Mouse (Mus musculus): ENCODE data around the gene Neurod1. TPM values are rescaled to one million over a fixed set of nuclear protein-coding genes. Genes with fewer than 3 reads are reported as not detected.
A peak's percentile ranks its signal among the peaks of the same experiment; 100 is the strongest.

Neurod1 gene
- polyA plus RNA-seq (2014; fragmentation: Nextera tagmentation; extraction: Ambion mirVana) = 4.2 and 5.0 TPM in 2 replicates

DNA sequence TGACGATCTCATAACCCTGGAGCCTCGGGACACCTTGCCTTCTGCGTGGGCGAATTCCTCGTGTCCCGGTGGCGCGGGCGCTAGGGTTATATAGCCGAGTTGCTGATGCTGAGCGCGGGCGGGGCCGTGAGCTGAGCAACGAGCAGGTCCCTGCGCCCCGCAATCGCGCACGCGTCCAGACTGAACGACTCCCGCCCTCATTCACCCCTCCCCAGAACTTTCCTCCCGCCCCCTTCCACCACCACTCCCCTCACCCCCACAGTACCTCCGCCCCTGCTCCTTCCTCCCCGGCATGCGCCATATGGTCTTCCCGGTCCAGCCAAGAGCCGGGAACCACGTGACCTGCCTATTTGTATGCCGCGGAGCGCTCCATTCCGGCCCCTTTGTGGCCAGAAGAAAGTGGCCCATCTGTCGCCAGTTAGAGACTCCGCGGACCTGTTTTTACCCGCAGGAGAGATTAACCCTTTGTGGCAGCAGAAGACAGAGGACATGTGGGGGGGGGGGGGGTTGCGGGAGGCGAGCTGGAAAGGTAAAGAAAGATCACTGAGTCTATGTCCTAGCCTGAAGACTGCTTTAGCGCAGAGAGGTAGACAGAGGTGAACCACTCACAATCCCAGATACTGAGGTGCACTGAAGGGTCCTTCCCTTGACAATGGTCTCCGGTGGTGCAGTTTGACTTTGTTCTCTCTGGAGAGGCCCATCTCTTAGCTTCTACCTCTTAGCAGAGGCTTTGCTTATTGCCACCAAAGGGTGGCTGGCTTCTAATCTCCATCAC is at the start of gene Neurod1, which contains the start of gene Cerkl:
Gene Neurod1, minus strand, starts transcription at position 177 of the 775 bp plus-strand sequence.
Gene Cerkl, minus strand, starts transcription at position 211 of the 775 bp plus-strand sequence.
- Histone ChIP-seq H3K4me2 (ENCODE audit: low read depth, low read length) (peak within 1 kb of the TSS; percentile 55), H3K36me3 (ENCODE audit: control insufficient read depth, insufficient read depth, low read length) (no peaks in the 10 kb centered on the region), H3K27ac (replicated peaks; ENCODE audit: low read depth, low read length) (no peak within 1 kb of the TSS), H3K9me3 (ENCODE audit: control insufficient read depth, low read length) (no peaks in the 10 kb centered on the region), H3K9ac (ENCODE audit: low read depth, low read length) (no peak within 1 kb of the TSS), H3K4me3 (ENCODE audit: low read depth, low read length) (peak within 1 kb of the TSS; percentile 34), H3K27me3 (replicated peaks; ENCODE audit: control insufficient read depth, insufficient read depth, low read length) (peaks cover 78% of the 10 kb centered on the region), H3K4me1 (ENCODE audit: control insufficient read depth, insufficient read depth, low read length) (no peaks in the 10 kb centered on the region)
- WGBS = under 1% methylated on average over 39 of the region's 42 CpGs
- peak; percentile 75 for ATAC-seq (ENCODE audit: low read depth)
- DNase-seq (ENCODE audit: low spot score) = peak; percentile 78

DNA sequence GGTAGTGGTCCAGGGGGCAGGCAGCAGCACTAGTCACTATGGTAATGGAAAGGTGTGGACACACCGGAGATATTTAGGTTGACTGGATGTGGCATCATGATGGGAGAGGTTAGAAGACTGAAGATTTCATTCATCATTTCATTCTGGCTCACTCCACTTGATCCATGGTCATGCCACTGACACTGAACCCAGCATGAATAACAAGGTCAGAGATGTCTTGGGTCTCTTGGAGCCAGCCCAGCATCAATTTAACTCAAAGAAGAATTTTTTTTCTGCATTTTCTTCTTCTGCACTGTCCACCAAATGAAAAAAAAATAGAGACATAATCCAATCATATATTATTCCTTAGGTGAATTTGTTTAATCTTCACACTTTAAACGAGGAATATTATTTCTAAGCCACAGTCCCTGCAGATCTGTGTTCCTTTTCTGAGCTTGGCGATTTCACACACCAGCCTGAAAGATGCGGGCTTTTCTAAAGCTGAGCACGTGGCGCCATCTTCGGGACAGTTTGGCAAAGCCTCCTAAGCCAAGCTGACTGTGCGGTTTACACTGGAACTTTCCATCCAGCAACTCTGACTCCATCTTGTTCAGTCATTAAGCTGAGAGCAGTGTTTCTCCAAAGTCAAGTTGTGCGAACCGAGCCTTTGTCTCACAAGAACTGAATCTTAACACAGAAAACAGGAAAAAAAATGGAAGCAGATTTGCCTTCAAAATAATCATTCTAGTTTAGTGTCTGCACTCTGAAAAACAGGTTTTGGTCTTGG is 42.6 kb upstream of the Neurod1 start:
- peak; percentile 91 for DNase-seq (ENCODE audit: low spot score)
- Histone ChIP-seq H3K36me3 (ENCODE audit: control insufficient read depth, insufficient read depth, low read length) (no peaks in the 10 kb centered on the region), H3K9ac (ENCODE audit: low read depth, low read length) (no peak overlapping the region), H3K9me3 (ENCODE audit: control insufficient read depth, low read length) (no peaks in the 10 kb centered on the region), H3K27ac (replicated peaks; ENCODE audit: low read depth, low read length) (no peak overlapping the region), H3K27me3 (replicated peaks; ENCODE audit: control insufficient read depth, insufficient read depth, low read length) (no peaks in the 10 kb centered on the region), H3K4me2 (ENCODE audit: low read depth, low read length) (no peak overlapping the region), H3K4me3 (ENCODE audit: low read depth, low read length) (no peak overlapping the region), H3K4me1 (ENCODE audit: control insufficient read depth, insufficient read depth, low read length) (no peaks in the 10 kb centered on the region)
- 22% methylated on average over 10 of the region's 10 CpGs for WGBS
- peak; percentile 82 for ATAC-seq (ENCODE audit: low read depth)

- no peaks in the 10 kb centered on the region for H3K4me1 ChIP-seq (ENCODE audit: control insufficient read depth, insufficient read depth, low read length)
- WGBS = 36% methylated on average over 3 of the region's 3 CpGs
- H3K9me3 ChIP-seq (ENCODE audit: control insufficient read depth, low read length) = no peaks in the 10 kb centered on the region
- DNase-seq (ENCODE audit: low spot score) (peak; percentile 31), ATAC-seq (ENCODE audit: low read depth) (no peak)
- H3K4me3 ChIP-seq (ENCODE audit: low read depth, low read length) = no peak overlapping the region
- no peak overlapping the region for H3K4me2 ChIP-seq (ENCODE audit: low read depth, low read length)
- H3K27ac ChIP-seq (replicated peaks; ENCODE audit: low read depth, low read length) = no peak overlapping the region
- H3K36me3 ChIP-seq (ENCODE audit: control insufficient read depth, insufficient read depth, low read length) = no peaks in the 10 kb centered on the region
- H3K9ac ChIP-seq (ENCODE audit: low read depth, low read length) = no peak overlapping the region
- H3K27me3 ChIP-seq (replicated peaks; ENCODE audit: control insufficient read depth, insufficient read depth, low read length) = no peaks in the 10 kb centered on the region
These were observed 28.6 kb upstream of the Neurod1 start for GRCm38 (mm10) chr2:79485127-79485526.

GRCm38 (mm10) chr2:79482511-79482910 is 26.0 kb upstream of the Neurod1 start:
- Histone ChIP-seq H3K4me3 (ENCODE audit: low read depth, low read length) (no peak overlapping the region), H3K9ac (ENCODE audit: low read depth, low read length) (no peak overlapping the region), H3K27me3 (replicated peaks; ENCODE audit: control insufficient read depth, insufficient read depth, low read length) (no peaks in the 10 kb centered on the region), H3K4me2 (ENCODE audit: low read depth, low read length) (no peak overlapping the region), H3K9me3 (ENCODE audit: control insufficient read depth, low read length) (no peaks in the 10 kb centered on the region), H3K36me3 (ENCODE audit: control insufficient read depth, insufficient read depth, low read length) (no peaks in the 10 kb centered on the region), H3K4me1 (ENCODE audit: control insufficient read depth, insufficient read depth, low read length) (no peaks in the 10 kb centered on the region), H3K27ac (replicated peaks; ENCODE audit: low read depth, low read length) (no peak overlapping the region)
- DNase-seq (ENCODE audit: low spot score) (no peak), ATAC-seq (ENCODE audit: low read depth) (no peak)
- WGBS = 82% methylated on average over 2 of the region's 2 CpGs

- H3K9me3 ChIP-seq (ENCODE audit: control insufficient read depth, low read length) = no peaks in the 10 kb centered on the region
- no peaks in the 10 kb centered on the region for H3K36me3 ChIP-seq (ENCODE audit: control insufficient read depth, insufficient read depth, low read length)
- no peak overlapping the region for H3K4me3 ChIP-seq (ENCODE audit: low read depth, low read length)
- no peak overlapping the region for H3K4me2 ChIP-seq (ENCODE audit: low read depth, low read length)
- DNase-seq (ENCODE audit: low spot score) (no peak), ATAC-seq (ENCODE audit: low read depth) (no peak)
- peaks cover 41% of the 10 kb centered on the region for H3K27me3 ChIP-seq (replicated peaks; ENCODE audit: control insufficient read depth, insufficient read depth, low read length)
- H3K4me1 ChIP-seq (ENCODE audit: control insufficient read depth, insufficient read depth, low read length) = no peaks in the 10 kb centered on the region
- H3K9ac ChIP-seq (ENCODE audit: low read depth, low read length) = no peak overlapping the region
- H3K27ac ChIP-seq (replicated peaks; ENCODE audit: low read depth, low read length) = no peak overlapping the region
- WGBS = 85% methylated on average over 4 of the region's 4 CpGs
These were observed 5.9 kb upstream of the Neurod1 start for GRCm38 (mm10) chr2:79462411-79462810.

GRCm38 (mm10) chr2:79461861-79462260 is 5.3 kb upstream of the Neurod1 start:
- no peak overlapping the region for H3K9ac ChIP-seq (ENCODE audit: low read depth, low read length)
- no peak for ATAC-seq (ENCODE audit: low read depth)
- H3K4me2 ChIP-seq (ENCODE audit: low read depth, low read length) = no peak overlapping the region
- 73% methylated on average over 2 of the region's 2 CpGs for WGBS
- DNase-seq (ENCODE audit: low spot score) = no peak
- H3K4me1 ChIP-seq (ENCODE audit: control insufficient read depth, insufficient read depth, low read length) = no peaks in the 10 kb centered on the region
- no peaks in the 10 kb centered on the region for H3K9me3 ChIP-seq (ENCODE audit: control insufficient read depth, low read length)
- H3K36me3 ChIP-seq (ENCODE audit: control insufficient read depth, insufficient read depth, low read length) = no peaks in the 10 kb centered on the region
- peaks cover 46% of the 10 kb centered on the region for H3K27me3 ChIP-seq (replicated peaks; ENCODE audit: control insufficient read depth, insufficient read depth, low read length)
- no peak overlapping the region for H3K27ac ChIP-seq (replicated peaks; ENCODE audit: low read depth, low read length)
- H3K4me3 ChIP-seq (ENCODE audit: low read depth, low read length) = no peak overlapping the region

GRCm38 (mm10) chr2:79460586-79460985 is 4.0 kb upstream of the Neurod1 start:
- no peaks in the 10 kb centered on the region for H3K36me3 ChIP-seq (ENCODE audit: control insufficient read depth, insufficient read depth, low read length)
- H3K4me3 ChIP-seq (ENCODE audit: low read depth, low read length) = no peak overlapping the region
- 2% methylated on average over 2 of the region's 2 CpGs for WGBS
- no peaks in the 10 kb centered on the region for H3K4me1 ChIP-seq (ENCODE audit: control insufficient read depth, insufficient read depth, low read length)
- peaks cover 59% of the 10 kb centered on the region for H3K27me3 ChIP-seq (replicated peaks; ENCODE audit: control insufficient read depth, insufficient read depth, low read length)
- DNase-seq (ENCODE audit: low spot score) (peak; percentile 76), ATAC-seq (ENCODE audit: low read depth) (no peak)
- H3K4me2 ChIP-seq (ENCODE audit: low read depth, low read length) = no peak overlapping the region
- H3K9ac ChIP-seq (ENCODE audit: low read depth, low read length) = no peak overlapping the region
- H3K27ac ChIP-seq (replicated peaks; ENCODE audit: low read depth, low read length) = no peak overlapping the region
- no peaks in the 10 kb centered on the region for H3K9me3 ChIP-seq (ENCODE audit: control insufficient read depth, low read length)

- Histone ChIP-seq H3K4me1 (ENCODE audit: control insufficient read depth, insufficient read depth, low read length) (no peaks in the 10 kb centered on the region), H3K27ac (replicated peaks; ENCODE audit: low read depth, low read length) (no peak overlapping the region), H3K27me3 (replicated peaks; ENCODE audit: control insufficient read depth, insufficient read depth, low read length) (peaks cover 64% of the 10 kb centered on the region), H3K9ac (ENCODE audit: low read depth, low read length) (no peak overlapping the region), H3K9me3 (ENCODE audit: control insufficient read depth, low read length) (no peaks in the 10 kb centered on the region), H3K4me3 (ENCODE audit: low read depth, low read length) (no peak overlapping the region), H3K36me3 (ENCODE audit: control insufficient read depth, insufficient read depth, low read length) (no peaks in the 10 kb centered on the region), H3K4me2 (ENCODE audit: low read depth, low read length) (no peak overlapping the region)
- no peak for ATAC-seq (ENCODE audit: low read depth)
- peak; percentile 14 for DNase-seq (ENCODE audit: low spot score)
- WGBS = 11% methylated on average over 14 of the region's 14 CpGs
These were observed 3.6 kb upstream of the Neurod1 start for GRCm38 (mm10) chr2:79460107-79460506.

Data from embryonic facial prominence, embryonic 14.5 days (tissue).